Mouse (Mus musculus) heart, postnatal 0 days (tissue): ENCODE measurements at regions not wholly inside any gene's neighbourhood (a gene's known extent, or its start where the extent isn't known, plus 50 kb on each side); places are given as distances from the start of the nearest gene placed in this dataset.

Experiments used
- CTCF ChIP-seq: IDR thresholded peaks from 2 replicates; pipeline ENCODE4 v1.5.1; 2016; ENCODE audit warnings: antibody characterized with exemption, control low read depth, low read depth
- EP300 ChIP-seq: IDR thresholded peaks from 2 replicates; pipeline ENCODE4 v1.6.1; 2016; ENCODE audit warnings: antibody characterized with exemption, low read depth

GRCm38 (mm10) chr2:10986101-10986500, 185.8 kb upstream of the Prkcq start:
- TF ChIP-seq CTCF (no peak), EP300 (no peak)
